Mouse (Mus musculus) lung, postnatal 4 days (tissue): ENCODE measurements around the gene Nt5c.
"Not testable (repeated sequence)": the region's sequence is repeated elsewhere in the genome, so short reads cannot be mapped to it uniquely, and the experiment has no call there.

ENCODE experiments used
- DNase-seq, 2 experiments: peaks; one replicate each; pipeline ENCODE4 v3.0.0; 2021

The Nt5c gene

GRCm38 (mm10) chr11:115463397-115463796 is 28.3 kb downstream of the Nt5c start:
- no peak for DNase-seq

GRCm38 (mm10) chr11:115462243-115462891 is 29.3 kb downstream of the Nt5c start, which contains the start of gene Slc16a5:
Gene Slc16a5 (plus strand): TSS chr11:115462474.
- DNase-seq: peak in 1 of 2 experiments; percentile 57

- no peak for DNase-seq
Observed at GRCm38 (mm10) chr11:115461846-115462242, 29.8 kb downstream of the Nt5c start.

- DNase-seq: no peak
Observed at GRCm38 (mm10) chr11:115460976-115461375, 30.7 kb downstream of the Nt5c start.

GRCm38 (mm10) chr11:115457405-115457804 is 34.3 kb downstream of the Nt5c start:
- DNase-seq: no peak

DNA sequence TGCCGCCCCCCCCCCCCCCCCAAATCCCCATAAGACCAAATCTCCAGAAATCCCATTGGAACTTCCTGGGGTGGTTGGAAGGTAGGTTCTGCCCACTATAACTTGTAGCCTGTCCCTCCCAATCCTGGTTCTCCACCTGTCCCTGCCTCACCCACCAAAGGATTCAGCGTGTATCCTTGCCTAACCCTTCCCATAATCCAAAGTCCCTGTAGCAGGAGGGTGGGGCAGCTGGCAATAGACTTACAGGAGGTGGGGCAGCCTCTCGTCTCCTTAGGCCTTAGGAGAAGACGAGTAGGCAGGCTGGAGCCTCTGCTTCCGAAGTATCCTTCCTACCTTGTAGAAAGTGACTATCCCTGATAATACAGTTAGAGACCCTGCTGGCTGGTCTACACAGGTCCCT is 35.5 kb downstream of the Nt5c start:
- no peak for DNase-seq

DNA sequence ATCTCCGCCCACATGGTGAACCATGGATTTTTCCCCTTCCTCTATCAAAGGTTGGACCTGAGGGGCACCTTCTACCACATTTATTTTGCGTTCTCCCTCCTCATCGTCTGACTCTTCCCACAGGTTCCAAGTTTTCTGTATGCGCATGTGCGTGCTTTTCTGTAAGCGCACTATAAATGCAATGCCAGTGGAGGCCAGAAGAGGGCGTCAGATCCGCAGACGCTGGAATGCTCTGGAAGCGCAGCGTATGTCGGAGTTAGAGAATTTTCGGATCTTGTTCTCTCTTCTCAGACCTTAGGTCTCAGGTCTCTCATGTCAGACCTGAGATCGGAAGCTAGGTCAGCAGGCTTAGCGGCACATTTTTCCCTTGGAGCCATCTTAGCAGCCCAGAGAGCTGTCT is 36.0 kb downstream of the Nt5c start:
- no peak for DNase-seq

DNA sequence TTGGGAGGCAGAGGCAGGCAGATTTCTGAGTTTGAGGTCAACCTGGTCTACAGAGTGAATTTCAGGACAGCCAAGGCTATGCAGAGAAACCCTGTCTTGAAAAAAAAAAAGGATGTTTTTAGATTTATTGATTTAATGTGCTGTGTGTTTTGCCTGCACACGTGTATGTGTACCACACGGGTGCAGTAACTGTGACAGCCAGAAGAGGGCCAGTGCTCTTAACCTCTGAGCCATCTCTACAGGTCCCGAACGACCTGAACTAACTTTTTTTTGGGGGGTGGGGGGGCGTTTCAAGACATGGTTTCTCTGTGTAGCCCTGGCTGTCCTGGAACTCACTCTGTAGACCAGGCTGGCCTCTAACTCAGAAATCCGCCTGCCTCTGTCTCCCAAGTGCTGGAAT is 36.8 kb downstream of the Nt5c start:
- DNase-seq: not testable (repeated sequence)

DNA sequence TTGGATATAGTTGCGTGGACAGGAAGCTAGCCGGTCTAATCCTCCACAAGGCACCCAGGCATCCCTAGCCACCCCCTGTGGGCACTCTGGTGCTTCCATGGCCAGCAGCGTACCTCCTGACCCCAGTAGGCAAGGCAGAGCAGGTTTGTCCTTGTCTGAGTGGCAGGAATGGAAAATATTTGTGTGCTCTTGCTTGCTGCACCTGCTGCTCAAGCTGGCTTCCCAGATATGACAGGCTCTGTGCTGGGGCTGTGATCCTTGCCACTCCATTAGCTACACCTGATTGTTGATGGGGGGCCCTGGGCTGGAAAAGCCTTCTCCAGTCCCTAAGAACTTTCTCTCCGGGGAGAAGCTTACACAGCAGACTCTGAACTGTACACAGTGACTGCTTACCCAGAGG is 38.4 kb downstream of the Nt5c start:
- no peak for DNase-seq

GRCm38 (mm10) chr11:115452281-115452860 is 39.3 kb downstream of the Nt5c start:
- DNase-seq: no peak

GRCm38 (mm10) chr11:115451781-115452241 is 39.9 kb downstream of the Nt5c start:
- no peak for DNase-seq

DNA sequence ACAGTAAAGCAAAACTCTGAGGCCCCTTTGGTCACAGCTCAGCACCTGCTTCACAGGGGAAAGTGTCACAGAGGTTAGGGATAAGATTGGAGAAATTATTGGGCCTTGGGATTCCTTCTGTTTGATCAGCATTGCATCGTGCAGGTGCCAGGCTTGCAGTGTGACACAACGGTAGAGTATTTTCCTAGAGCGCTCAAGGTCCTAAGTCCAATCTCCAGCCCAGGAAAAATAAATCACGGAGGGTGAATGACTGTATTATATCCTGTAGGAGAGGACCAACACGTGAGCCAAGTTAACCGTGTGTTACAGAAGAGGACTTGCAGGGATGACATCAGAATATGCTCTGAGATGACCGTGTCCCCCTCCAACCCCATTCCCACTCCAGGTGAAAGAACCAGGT is 41.5 kb downstream of the Nt5c start:
- DNase-seq: no peak

DNA sequence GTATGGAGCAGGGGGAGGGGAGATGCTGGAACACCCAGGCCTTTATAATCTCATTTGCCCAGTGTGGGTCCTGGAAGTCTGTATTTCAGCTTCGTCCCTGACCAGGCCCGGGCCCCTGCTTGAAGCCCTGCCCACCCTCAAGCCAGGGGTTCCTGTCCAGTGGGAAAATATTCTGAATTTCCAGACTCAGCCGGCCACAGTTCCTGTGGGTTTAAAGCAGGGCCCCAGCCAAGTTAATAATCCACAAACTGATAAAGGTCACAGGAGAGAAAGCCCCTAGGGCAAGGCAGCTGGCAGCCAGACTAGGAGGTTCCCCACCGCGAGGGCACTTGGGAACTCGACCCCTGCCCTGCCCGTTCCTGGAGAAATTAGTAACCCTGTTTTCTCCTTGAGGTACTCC is 42.7 kb downstream of the Nt5c start:
- no peak for DNase-seq

GRCm38 (mm10) chr11:115448075-115448474 is 43.6 kb downstream of the Nt5c start:
- no peak for DNase-seq

DNA sequence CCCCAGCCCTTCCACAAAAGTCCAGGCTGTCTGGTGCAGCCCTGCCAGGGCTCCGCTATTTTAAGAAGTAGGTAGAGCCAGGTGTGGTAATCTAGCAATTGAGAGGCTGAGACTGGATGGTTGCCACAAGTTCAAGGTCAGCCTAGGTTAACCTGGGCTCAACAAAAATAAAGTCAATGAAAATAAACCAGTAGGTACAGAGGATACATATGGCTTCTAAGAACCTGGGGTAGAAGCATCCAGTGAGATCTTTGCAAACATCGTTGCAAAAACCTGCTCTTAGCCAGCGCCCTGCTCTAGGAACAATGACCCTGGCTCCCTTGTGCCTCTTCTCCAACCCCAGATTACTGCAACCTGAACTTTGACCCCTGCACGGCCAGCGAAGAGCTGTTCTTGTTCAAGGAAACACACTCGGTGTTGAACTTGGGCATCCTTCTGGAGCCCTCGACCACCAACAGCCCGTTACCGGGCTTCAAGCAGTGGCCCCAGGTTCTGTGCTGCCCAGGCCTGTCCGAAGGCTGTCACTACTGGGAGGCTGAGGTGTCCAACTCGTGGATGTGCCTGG is 44.3 kb downstream of the Nt5c start:
- no peak for DNase-seq

- no peak for DNase-seq
Observed at GRCm38 (mm10) chr11:115446906-115447305, 44.8 kb downstream of the Nt5c start.

- peak in 1 of 2 experiments; percentile 51 for DNase-seq
Observed at GRCm38 (mm10) chr11:115441417-115441816, 50.2 kb downstream of the Nt5c start.
